Mouse (Mus musculus): ENCODE data around the gene Rack1.

DNA sequence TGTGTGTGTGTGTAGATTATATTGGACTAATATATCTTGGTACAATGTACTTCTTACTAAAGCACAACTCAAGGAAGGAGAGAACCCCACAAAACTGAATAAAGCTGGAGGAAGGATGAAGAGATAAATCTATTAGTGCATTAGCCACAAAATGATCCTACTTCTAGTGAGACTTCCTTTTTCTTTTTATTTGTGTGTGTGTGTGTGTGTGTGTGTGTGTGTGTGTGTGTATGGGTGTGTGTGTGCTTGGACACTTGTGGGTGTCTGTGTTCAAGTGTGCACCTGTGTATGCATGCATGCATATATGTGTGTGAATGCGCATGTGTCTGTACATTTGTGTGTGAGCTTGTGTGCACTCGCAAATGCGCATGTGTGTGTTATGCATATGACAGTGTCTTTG lies 6.9 kb upstream of the Rack1 start:
- TF ChIP-seq GATA1 (IDR thresholded peaks at IDR 0.05; ENCODE audit: low read length) (no peak), TAL1 (IDR thresholded peaks at IDR 0.05; ENCODE audit: low read length) (no peak)

All from erythroblast, embryonic 14.5 days (primary cell).